Mouse (Mus musculus) CH12.LX (cell line): Measurements from ENCODE around the gene Fgf23. TPM values are rescaled to one million over a fixed set of nuclear protein-coding genes. Genes with fewer than 3 reads are reported as not detected.

Experiments used
- DNase-seq: peaks from one replicate; pipeline ENCODE4 v3.0.0-alpha.2; 2013; ENCODE audit errors: extremely low read depth
- H3K27ac ChIP-seq: 2 replicates; pipeline ENCODE4 v1.5.1; 2012; ENCODE audit warnings: low read depth, mild to moderate bottlenecking, control low read depth, moderate library complexity; ENCODE audit not compliant: insufficient read depth
- H3K27me3 ChIP-seq: replicated peaks from 2 replicates; pipeline ENCODE3; 2012; ENCODE audit warnings: inconsistent platforms
- H3K36me3 ChIP-seq, 2 experiments: replicated peaks in 1 of 2; 2 replicates each; pipeline versions ENCODE3 to v1.6.1; 2012; ENCODE audit warnings: inconsistent platforms in 1 of 2, low read length in 1 of 2, mild to moderate bottlenecking in 1 of 2, mixed read lengths in 1 of 2, moderate library complexity in 1 of 2; ENCODE audit not compliant: control insufficient read depth in 1 of 2, insufficient read depth in 1 of 2
- H3K4me1 ChIP-seq, 2 experiments: 2 replicates each; pipeline ENCODE4 v1.6.1; 2012; ENCODE audit warnings: inconsistent platforms in 1 of 2, moderate library complexity in 1 of 2; ENCODE audit not compliant: insufficient read depth in 2 of 2, control insufficient read depth in 1 of 2
- H3K4me2 ChIP-seq: 2 replicates; pipeline ENCODE4 v1.6.1; 2012; ENCODE audit warnings: low read depth, mild to moderate bottlenecking, control low read depth; ENCODE audit not compliant: poor library complexity, insufficient read depth, severe bottlenecking
- H3K4me3 ChIP-seq, 3 experiments: fragments of 150-350 bp in 1 of 3; sonication (generic) in 1 of 3; replicated peaks in 1 of 3; 2 replicates each; pipeline versions ENCODE3 to v1.5.1; 2011 to 2012; ENCODE audit warnings: low read depth in 2 of 3, low read length in 2 of 3, mild to moderate bottlenecking in 2 of 3, moderate library complexity in 2 of 3, control low read depth in 1 of 3, improper control_type of control experiment in 1 of 3, inconsistent platforms in 1 of 3, mixed read lengths in 1 of 3; ENCODE audit not compliant: poor library complexity in 1 of 3
- H3K79me2 ChIP-seq: replicated peaks from 2 replicates; pipeline ENCODE4 v1.6.1; 2012; ENCODE audit warnings: mild to moderate bottlenecking, moderate library complexity; ENCODE audit not compliant: control insufficient read depth, poor library complexity, insufficient read depth, severe bottlenecking; ENCODE audit errors: extremely low read depth
- H3K9ac ChIP-seq: 2 replicates; pipeline ENCODE4 v1.6.1; 2012; ENCODE audit warnings: low read depth, mild to moderate bottlenecking, control low read depth, moderate library complexity; ENCODE audit not compliant: insufficient read depth
- H3K9me3 ChIP-seq: replicated peaks from 2 replicates; pipeline ENCODE3; 2012; ENCODE audit warnings: low read length, inconsistent platforms, mixed read lengths
- CHD1 ChIP-seq: IDR thresholded peaks from 2 replicates; pipeline ENCODE4 v1.6.1; 2012; ENCODE audit warnings: low read depth, low read length, improper control_type of control experiment, inconsistent platforms
- CHD2 ChIP-seq: IDR thresholded peaks from 2 replicates; pipeline ENCODE4 v1.6.1; 2011; ENCODE audit warnings: low read length, improper control_type of control experiment
- CTCF ChIP-seq, 2 experiments: IDR thresholded peaks in 1 of 2; conservative IDR thresholded peaks in 1 of 2; 2 replicates each; pipeline ENCODE4 v1.5.1; 2011 to 2012; ENCODE audit warnings: low read depth in 2 of 2, low read length in 2 of 2, improper control_type of control experiment in 1 of 2, inconsistent platforms in 1 of 2, mild to moderate bottlenecking in 1 of 2, moderate library complexity in 1 of 2
- E2F4 ChIP-seq: IDR thresholded peaks from 2 replicates; pipeline ENCODE4 v1.6.1; 2011; ENCODE audit warnings: low read depth, low read length, improper control_type of control experiment; ENCODE audit not compliant: insufficient replicate concordance
- EP300 ChIP-seq: IDR thresholded peaks from 2 replicates; pipeline ENCODE4 v1.6.1; 2011; ENCODE audit warnings: low read length, improper control_type of control experiment
- GABPA ChIP-seq: IDR thresholded peaks from 2 replicates; pipeline ENCODE4 v1.6.1; 2012; ENCODE audit warnings: low read depth, low read length, improper control_type of control experiment, inconsistent platforms; ENCODE audit not compliant: insufficient replicate concordance
- IRF4 ChIP-seq: IDR thresholded peaks from 2 replicates; pipeline ENCODE4 v1.6.1; 2014; ENCODE audit warnings: low read depth, mild to moderate bottlenecking, inconsistent platforms, low read length, improper control_type of control experiment
- KAT2A ChIP-seq: IDR thresholded peaks from 2 replicates; pipeline ENCODE4 v1.6.1; 2012; ENCODE audit warnings: low read length, improper control_type of control experiment, inconsistent platforms; ENCODE audit not compliant: insufficient replicate concordance
- MAX ChIP-seq: IDR thresholded peaks from 2 replicates; pipeline ENCODE4 v1.6.1; 2011; ENCODE audit warnings: low read length, improper control_type of control experiment
- MAZ ChIP-seq: IDR thresholded peaks from 2 replicates; pipeline ENCODE4 v1.6.1; 2012; ENCODE audit warnings: low read depth, mild to moderate bottlenecking, inconsistent platforms, low read length, improper control_type of control experiment, moderate library complexity
- MEF2A ChIP-seq: IDR thresholded peaks from 2 replicates; pipeline ENCODE4 v1.6.1; 2014; ENCODE audit warnings: low read depth, mild to moderate bottlenecking, inconsistent platforms, low read length, improper control_type of control experiment, borderline replicate concordance
- MYC ChIP-seq: IDR thresholded peaks from 2 replicates; pipeline ENCODE4 v1.6.1; 2011; ENCODE audit warnings: low read depth, mild to moderate bottlenecking, improper control_type of control experiment, low read length
- NELFE ChIP-seq: IDR thresholded peaks from 2 replicates; pipeline ENCODE4 v1.6.1; 2011; ENCODE audit warnings: low read depth, low read length, improper control_type of control experiment
- PAX5 ChIP-seq: IDR thresholded peaks from 2 replicates; pipeline ENCODE4 v1.6.1; 2012; ENCODE audit warnings: low read length, inconsistent platforms, mixed read lengths
- RAD21 ChIP-seq: IDR thresholded peaks from 2 replicates; pipeline ENCODE4 v1.6.1; 2011; ENCODE audit warnings: low read depth, mild to moderate bottlenecking, low read length, improper control_type of control experiment, moderate library complexity
- RCOR1 ChIP-seq: conservative IDR thresholded peaks from 2 replicates; pipeline ENCODE4 v1.6.1; 2012; ENCODE audit warnings: low read depth, mild to moderate bottlenecking, inconsistent platforms, low read length, improper control_type of control experiment
- SIN3A ChIP-seq: IDR thresholded peaks from 2 replicates; pipeline ENCODE4 v1.6.1; 2012; ENCODE audit warnings: low read length, improper control_type of control experiment, inconsistent platforms
- UBTF ChIP-seq: IDR thresholded peaks from 2 replicates; pipeline ENCODE4 v1.6.1; 2012; ENCODE audit warnings: low read depth, mild to moderate bottlenecking, inconsistent platforms, low read length, improper control_type of control experiment, moderate library complexity
- USF1 ChIP-seq: IDR thresholded peaks from 2 replicates; pipeline ENCODE4 v1.6.1; 2014; ENCODE audit warnings: low read depth, mild to moderate bottlenecking, inconsistent platforms, low read length, improper control_type of control experiment
- ZKSCAN1 ChIP-seq: IDR thresholded peaks from 2 replicates; pipeline ENCODE4 v1.6.1; 2012; ENCODE audit warnings: low read depth, inconsistent platforms, low read length, improper control_type of control experiment, borderline replicate concordance
- ZNF384 ChIP-seq: IDR thresholded peaks from 2 replicates; pipeline ENCODE4 v1.6.1; 2012; ENCODE audit warnings: low read depth, low read length, improper control_type of control experiment, inconsistent platforms
- dilution Hi-C: fragments of 300-500 bp; cut with MboI; formaldehyde crosslinking; loops from 2 replicates; pipeline ENCODE4 v1.14.3; 2020; ENCODE audit warnings: low sequenced_read_pairs; ENCODE audit not compliant: extremely low pct_unique_long_range_greater_than_20kb, extremely low pct_ligation_motif_present
- in situ Hi-C: fragments of 300-500 bp; cut with MboI; formaldehyde crosslinking; loops from 3 replicates; pipeline ENCODE4 v1.14.3; 2019; ENCODE audit warnings: low sequenced_read_pairs, low pct_ligation_motif_present, low pct_unique_long_range_greater_than_20kb, mixed read lengths
- polyA plus RNA-seq: library from polyadenylated mRNA; unstranded; fragments of >175 nt; gene quantifications from 2 replicates; pipeline ENCODE4 v1.2.1, GENCODE M21; 2012; ENCODE audit warnings: low read depth; ENCODE audit not compliant: insufficient read length
- total RNA-seq, 2 experiments: library from RNA; depleted of rRNA; stranded (reverse); fragments of 300-350 nt in 1 of 2; fragments of >200 nt in 1 of 2; gene quantifications; 2 replicates each; pipeline ENCODE4 v1.2.3; 2012 to 2014

Gene Fgf23
- total and polyA plus RNA-seq, 3 experiments, result not detected

DNA sequence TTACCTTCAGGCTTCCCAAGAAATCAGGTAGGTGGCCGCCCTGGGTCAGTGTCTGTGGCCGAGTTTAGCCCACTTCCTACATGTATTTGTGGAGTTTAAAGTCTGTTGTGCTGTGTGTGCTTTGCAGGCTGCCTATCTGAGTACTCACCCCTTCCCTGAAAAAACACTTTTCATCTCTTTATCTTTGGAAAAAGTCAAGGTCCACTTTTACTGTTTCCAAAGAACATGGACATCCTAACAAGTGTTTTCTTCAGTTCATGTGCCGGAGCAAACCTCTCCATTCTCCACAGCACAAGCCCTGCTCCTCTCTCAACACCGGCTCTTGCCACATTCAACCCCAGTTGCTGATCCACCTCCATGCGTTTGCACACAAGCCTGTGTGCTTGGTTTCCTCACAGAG is 50.3 kb downstream of the Fgf23 start:
- no peaks in the 10 kb centered on the region for H3K4me1 ChIP-seq
- H3K4me2 ChIP-seq, result no peak overlapping the region
- no peak for TF ChIP-seq MAZ
- no peak for TF ChIP-seq UBTF
- TF ChIP-seq E2F4, result no peak
- TF ChIP-seq IRF4, result no peak
- no peak for TF ChIP-seq USF1
- TF ChIP-seq CHD2, result no peak
- TF ChIP-seq KAT2A, result no peak
- no peak for TF ChIP-seq EP300
- no peak for TF ChIP-seq MYC
- TF ChIP-seq ZKSCAN1, result no peak
- TF ChIP-seq SIN3A, result no peak
- TF ChIP-seq CTCF (conservative IDR thresholded peaks at IDR 0.05 in 1 of 2, IDR thresholded peaks at IDR 0.05 in 1 of 2; ENCODE audit: low read depth in 2 of 2, low read length in 2 of 2), result no peak
- TF ChIP-seq CHD1, result no peak
- TF ChIP-seq MEF2A, result no peak
- TF ChIP-seq NELFE, result no peak
- H3K9me3 ChIP-seq, result no peaks in the 10 kb centered on the region
- in situ Hi-C loops (loop anchor here (25.0 kb wide), 1 partner anchor 336 kb away; no protein-coding TSS in a partner anchor), dilution Hi-C loops (no loop called here)
- no peak for DNase-seq
- H3K27ac ChIP-seq, result no peak overlapping the region
- H3K4me3 ChIP-seq, result no peak overlapping the region
- H3K79me2 ChIP-seq, result no peaks in the 10 kb centered on the region
- H3K27me3 ChIP-seq, result peaks cover 8% of the 10 kb centered on the region
- peaks cover 20 to 23% of the 10 kb centered on the region in 2 experiments for H3K36me3 ChIP-seq
- H3K9ac ChIP-seq, result no peak overlapping the region

GRCm38 (mm10) chr6:127123506-127123905 is 50.8 kb downstream of the Fgf23 start:
- no peaks in the 10 kb centered on the region for H3K9me3 ChIP-seq
- H3K27me3 ChIP-seq, result peaks cover 5% of the 10 kb centered on the region
- H3K36me3 ChIP-seq, result peaks cover 23 to 28% of the 10 kb centered on the region in 2 experiments
- in situ Hi-C loops (loop anchor here (25.0 kb wide), 1 partner anchor 336 kb away; no protein-coding TSS in a partner anchor), dilution Hi-C loops (no loop called here)
- H3K4me1 ChIP-seq, result no peaks in the 10 kb centered on the region
- H3K4me3 ChIP-seq, result no peak overlapping the region
- H3K4me2 ChIP-seq, result no peak overlapping the region
- H3K27ac ChIP-seq, result no peak overlapping the region
- no peak for DNase-seq
- no peak; the same call in 1 of the 2 replicates for TF ChIP-seq RAD21
- TF ChIP-seq MAX, result no peak
- no peak for TF ChIP-seq GABPA
- no peak for TF ChIP-seq ZNF384
- TF ChIP-seq MEF2A, result no peak
- TF ChIP-seq RCOR1, result no peak
- no peak for TF ChIP-seq EP300
- TF ChIP-seq IRF4, result no peak
- TF ChIP-seq UBTF, result no peak
- no peak for TF ChIP-seq PAX5
- H3K9ac ChIP-seq, result no peak overlapping the region
- no peaks in the 10 kb centered on the region for H3K79me2 ChIP-seq
